Comparison of ENCODE assay signal across 11 mouse cellular contexts in the genomic region with DNA sequence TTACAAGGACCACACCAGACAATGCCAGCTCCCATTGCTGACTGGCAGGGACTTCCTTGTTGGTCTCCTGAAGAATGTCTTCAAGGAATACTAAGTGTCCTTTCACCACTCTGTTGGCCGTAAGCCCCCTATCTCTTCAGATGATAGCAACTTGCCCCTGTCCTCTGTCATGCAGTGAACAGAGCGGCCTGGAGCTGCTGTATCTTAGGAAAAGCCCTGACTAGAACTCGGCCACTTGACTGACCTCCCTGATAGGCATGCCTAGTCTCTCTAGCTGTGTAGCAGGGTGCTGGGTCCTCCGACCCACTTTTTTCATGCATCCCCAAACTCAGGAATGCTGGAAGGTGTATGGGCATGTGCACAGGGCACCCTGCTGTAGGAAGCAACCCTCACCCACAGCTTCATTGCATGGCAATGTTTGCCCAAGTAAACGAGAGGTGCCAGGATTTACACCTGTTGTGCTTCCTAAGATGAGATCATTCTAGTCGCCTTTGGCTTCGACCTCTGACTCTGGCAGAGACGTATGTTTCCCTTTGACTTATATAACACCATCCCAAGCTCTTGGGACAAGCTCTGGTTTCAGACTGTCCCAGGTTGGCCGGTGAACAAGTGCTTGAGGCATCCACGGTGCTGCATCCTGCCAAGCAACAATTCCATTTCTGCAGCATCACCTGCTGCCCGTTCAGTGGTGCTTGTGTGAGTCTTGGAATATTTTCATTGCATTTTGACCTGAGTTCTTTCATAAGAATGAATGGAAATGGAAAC.
DNase-seq lines count a peak whose midpoint lies in the region; ATAC-seq and TF ChIP-seq lines count a peak whose summit lies in the region.
"Had no signal": no experiment of that assay in that cellular context is flagged by ENCODE, and none has a peak within 500 bp of the region (broad histone marks: within the 10 kb centered on the region; RNA-seq: fewer than 3 reads in every experiment).

No protein-coding gene starts in this region.

- no peaks in the 10 kb centered on the region for H3K36me3 ChIP-seq in intestine, embryonic 14.5 days (ENCODE audit: control insufficient read depth, insufficient read depth, low read length)
- no peaks in the 10 kb centered on the region for H3K36me3 ChIP-seq in intestine, postnatal 0 days (ENCODE audit: control insufficient read depth, insufficient read depth)
- H3K36me3 ChIP-seq: forebrain, embryonic 15.5 days had no signal

- no peaks in the 10 kb centered on the region for H3K27me3 ChIP-seq in intestine, embryonic 14.5 days (replicated peaks; ENCODE audit: control insufficient read depth, insufficient read depth, low read length)
- no peaks in the 10 kb centered on the region for H3K27me3 ChIP-seq in intestine, postnatal 0 days (replicated peaks; ENCODE audit: control insufficient read depth, insufficient read depth, low read length)
- H3K27me3 ChIP-seq: forebrain, embryonic 15.5 days had no signal

- 0 out of 2 replicates have a peak, but pooled peaks have one; percentile 22 for ATAC-seq in cerebellum, adult (ENCODE audit: insufficient number of reproducible peaks, low FRiP score, low TSS enrichment)
- no peak for ATAC-seq in intestine, embryonic 14.5 days (replicated peaks; ENCODE audit: low FRiP score, low TSS enrichment, low read depth)
- ATAC-seq in intestine, postnatal 0 days, result no peak
- no peak for ATAC-seq in inflammation-experienced regulatory T-cells, adult 6 months
- ATAC-seq: forebrain, embryonic 15.5 days had no signal

- 0 out of 2 replicates have a peak overlapping the region, but pooled peaks have one; percentile 13 for H3K27ac ChIP-seq in intestine, embryonic 14.5 days (ENCODE audit: low read depth)
- no peak overlapping the region for H3K27ac ChIP-seq in intestine, postnatal 0 days (ENCODE audit: low read depth, low read length)
- H3K27ac ChIP-seq: forebrain, embryonic 15.5 days had no signal

- peaks cover 75% of the 10 kb centered on the region for H3K4me1 ChIP-seq in intestine, embryonic 14.5 days (replicated peaks; ENCODE audit: control insufficient read depth, insufficient read depth, low read length)
- peaks cover 4% of the 10 kb centered on the region; the same call in 1 of the 2 replicates for H3K4me1 ChIP-seq in intestine, postnatal 0 days (replicated peaks; ENCODE audit: control insufficient read depth, insufficient read depth, low read length)

- H3K9ac ChIP-seq in intestine, embryonic 14.5 days (ENCODE audit: low read length), result no peak overlapping the region
- no peak overlapping the region for H3K9ac ChIP-seq in intestine, postnatal 0 days (ENCODE audit: low read depth, low read length)
- H3K9ac ChIP-seq: forebrain, embryonic 15.5 days had no signal

- no peak overlapping the region for H3K4me2 ChIP-seq in intestine, embryonic 14.5 days (ENCODE audit: low read length)
- H3K4me2 ChIP-seq in intestine, postnatal 0 days (replicated peaks; ENCODE audit: low read depth), result no peak overlapping the region
- H3K4me2 ChIP-seq: forebrain, embryonic 15.5 days had no signal

- no peak for TF ChIP-seq CTCF in intestine, postnatal 0 days (IDR thresholded peaks at IDR 0.05; ENCODE audit: low read depth)

- WGBS in intestine, embryonic 14.5 days, result 76% methylated on average over 11 of the region's 11 CpGs
- 74% methylated on average over 11 of the region's 11 CpGs for WGBS in intestine, postnatal 0 days

- H3K4me3 ChIP-seq in intestine, embryonic 14.5 days (ENCODE audit: low read depth, low read length), result no peak overlapping the region
- H3K4me3 ChIP-seq in intestine, postnatal 0 days (ENCODE audit: low read depth, low read length), result no peak overlapping the region
- H3K4me3 ChIP-seq: forebrain, embryonic 15.5 days had no signal

- H3K9me3 ChIP-seq in intestine, embryonic 14.5 days (ENCODE audit: control insufficient read depth, low read length), result no peaks in the 10 kb centered on the region
- H3K9me3 ChIP-seq in intestine, postnatal 0 days (ENCODE audit: control insufficient read depth), result no peaks in the 10 kb centered on the region
- H3K9me3 ChIP-seq: forebrain, embryonic 15.5 days had no signal

- DNase-seq in cerebellum, postnatal 14 days, result no peak
- no peak for DNase-seq in intestine, embryonic 14.5 days (ENCODE audit: low spot score)
- DNase-seq in urinary bladder, postnatal 4 days (ENCODE audit: low spot score in 2 of 2), result peak; percentile 16 to 54
- no peak for DNase-seq in urinary bladder, adult 18-20 months (ENCODE audit: low spot score in 2 of 2)
- DNase-seq in embryo, embryonic 11 days, result no peak
- DNase-seq: kidney, postnatal 10 days; midbrain, embryonic 14.5 days had no signal

Comparison
In these comparisons a context has a peak if more than half of its experiments do, and no peak if none do; other contexts are left out.
1. DNase-seq: peak in urinary bladder, postnatal 4 days (2 of 2); none in cerebellum, postnatal 14 days (0 of 2), intestine, embryonic 14.5 days (single experiment), urinary bladder, adult 18-20 months (0 of 2) and embryo, embryonic 11 days (single experiment).